Mouse (Mus musculus) common myeloid progenitor, adult 5-6 weeks (primary cell): Measurements from ENCODE around the gene Eif2ak4. TPM values are rescaled to one million over a fixed set of nuclear protein-coding genes. Genes with fewer than 3 reads are reported as not detected.
A peak's percentile ranks its signal among the peaks of the same experiment; 100 is the strongest.

Source experiments
- ATAC-seq: replicated peaks from 2 replicates; pipeline ENCODE4 v1.8.0; 2016; ENCODE audit warnings: low read depth, mild to moderate bottlenecking, moderate TSS enrichment, inconsistent platforms; ENCODE audit not compliant: poor library complexity, severe bottlenecking
- total RNA-seq: library from RNA; stranded (forward); fragments of 200-1000, 187-1606 nt; gene quantifications from 2 replicates; pipeline ENCODE4 v1.2.3, GENCODE M21; 2017

Eif2ak4 gene
- 14.8 and 21.7 TPM in 2 replicates for total RNA-seq

GRCm38 (mm10) chr2:118388341-118389335 is at the start of gene Eif2ak4:
Eif2ak4 (plus strand) TSS chr2:118388618.
- peak; percentile 95 for ATAC-seq

- ATAC-seq, result no peak
Measured at GRCm38 (mm10) chr2:118341295-118341694, 47.1 kb upstream of the Eif2ak4 start.

- no peak for ATAC-seq
Measured at GRCm38 (mm10) chr2:118343897-118344296, 44.5 kb upstream of the Eif2ak4 start.

GRCm38 (mm10) chr2:118345535-118345934 is 42.9 kb upstream of the Eif2ak4 start:
- ATAC-seq, result no peak

- peak; percentile 76 for ATAC-seq
Measured at GRCm38 (mm10) chr2:118353498-118353897, 34.9 kb upstream of the Eif2ak4 start.

GRCm38 (mm10) chr2:118353916-118354403 is 34.5 kb upstream of the Eif2ak4 start:
- peak; percentile 67 for ATAC-seq

GRCm38 (mm10) chr2:118355138-118355719 is 33.2 kb upstream of the Eif2ak4 start:
- ATAC-seq, result no peak

GRCm38 (mm10) chr2:118371841-118372240 is 16.6 kb upstream of the Eif2ak4 start:
- no peak for ATAC-seq

GRCm38 (mm10) chr2:118372561-118372900 is 15.9 kb upstream of the Eif2ak4 start:
- ATAC-seq, result no peak

- ATAC-seq, result peak; percentile 42
Measured at GRCm38 (mm10) chr2:118372901-118373571, 15.4 kb upstream of the Eif2ak4 start, which contains the start of gene Gpr176. Gpr176 (minus strand) TSS chr2:118373419.

GRCm38 (mm10) chr2:118373572-118374279 is 14.7 kb upstream of the Eif2ak4 start:
- ATAC-seq, result peak; percentile 67

GRCm38 (mm10) chr2:118375522-118375921 is 12.9 kb upstream of the Eif2ak4 start:
- ATAC-seq, result peak; percentile 57

- ATAC-seq, result no peak
Measured at GRCm38 (mm10) chr2:118375931-118376330, 12.5 kb upstream of the Eif2ak4 start.

GRCm38 (mm10) chr2:118379756-118380155 is 8.7 kb upstream of the Eif2ak4 start:
- no peak for ATAC-seq

GRCm38 (mm10) chr2:118383387-118383786 is 5.0 kb upstream of the Eif2ak4 start:
- ATAC-seq, result no peak

- ATAC-seq, result 0 out of 2 replicates have a peak, but pooled peaks have one; percentile 23
Measured at GRCm38 (mm10) chr2:118389569-118389968, 1.2 kb downstream of the Eif2ak4 start.

- ATAC-seq, result no peak
Measured at GRCm38 (mm10) chr2:118390072-118390471, 1.7 kb downstream of the Eif2ak4 start.

- no peak for ATAC-seq
Measured at GRCm38 (mm10) chr2:118391201-118391600, 2.8 kb downstream of the Eif2ak4 start.

GRCm38 (mm10) chr2:118399751-118400150 is 11.3 kb downstream of the Eif2ak4 start:
- no peak for ATAC-seq
